Mouse (Mus musculus) liver, adult 2 months (tissue): Measurements from ENCODE around the gene Crim1. TPM values are rescaled to one million over a fixed set of nuclear protein-coding genes. Genes with fewer than 3 reads are reported as not detected.
"Not testable (repeated sequence)": the region's sequence is repeated elsewhere in the genome, so short reads cannot be mapped to it uniquely, and the experiment has no call there.

Source experiments
- DNase-seq: peaks from one replicate; pipeline ENCODE4 v3.0.0-alpha.2; 2011; ENCODE audit warnings: low read depth, low spot score; ENCODE audit errors: extremely low read depth
- H3K27ac ChIP-seq: fragments of 200-500 bp; replicated peaks from 2 replicates; pipeline ENCODE4 v1.5.1; 2012; ENCODE audit warnings: low read depth, mild to moderate bottlenecking, control low read depth, inconsistent platforms, low read length; ENCODE audit not compliant: insufficient read depth
- H3K27me3 ChIP-seq: fragments of 200-500 bp; 2 replicates; pipeline ENCODE4 v1.6.1; 2012; ENCODE audit warnings: mild to moderate bottlenecking, moderate library complexity, low read length, inconsistent platforms; ENCODE audit not compliant: control insufficient read depth, insufficient read depth
- H3K36me3 ChIP-seq: fragments of 200-500 bp; 2 replicates; pipeline ENCODE4 v1.6.1; 2012; ENCODE audit warnings: low read length, inconsistent platforms; ENCODE audit not compliant: control insufficient read depth, insufficient read depth
- H3K4me1 ChIP-seq: fragments of 200-500 bp; 2 replicates; pipeline ENCODE4 v1.6.1; 2011; ENCODE audit warnings: low read length; ENCODE audit not compliant: control insufficient read depth, insufficient read depth
- H3K4me3 ChIP-seq: fragments of 200-500 bp; 2 replicates; pipeline ENCODE4 v1.5.1; 2011; ENCODE audit warnings: low read depth, mild to moderate bottlenecking, control low read depth, low read length, moderate library complexity; ENCODE audit not compliant: insufficient read depth
- H3K79me2 ChIP-seq: fragments of 200-500 bp; 2 replicates; pipeline ENCODE4 v1.6.1; 2012; ENCODE audit warnings: inconsistent platforms, mild to moderate bottlenecking, low read length, moderate library complexity; ENCODE audit not compliant: control insufficient read depth, insufficient read depth
- H3K9ac ChIP-seq: fragments of 200-500 bp; 2 replicates; pipeline ENCODE4 v1.6.1; 2012; ENCODE audit warnings: low read depth, mild to moderate bottlenecking, control low read depth, inconsistent platforms, low read length
- CTCF ChIP-seq: fragments of 200-500 bp; IDR thresholded peaks from 2 replicates; pipeline ENCODE4 v1.5.1; 2011; ENCODE audit warnings: low read depth, low read length, control low read depth
- POLR2A ChIP-seq: fragments of 200-500 bp; IDR thresholded peaks from 2 replicates; pipeline ENCODE4 v1.6.1; 2011; ENCODE audit warnings: low read length, control low read depth; ENCODE audit not compliant: insufficient read depth; ENCODE audit errors: extremely low read depth
- WGBS: fragments of 180-500 bp; shearing (Covaris S2); methylation state at CpG from one replicate; pipeline ENCODE4 v1.1.7; 2018; 5-methylcytosine and 5-hydroxymethylcytosine counted together
- polyA plus RNA-seq: library from polyadenylated mRNA; depleted of rRNA; stranded (reverse); fragments of >200 nt; gene quantifications from 2 replicates; pipeline ENCODE4 v1.2.3, GENCODE M21; 2012
- total RNA-seq: library from RNA; depleted of rRNA; stranded (reverse); fragments of >200 nt; gene quantifications from 2 replicates; pipeline ENCODE4 v1.2.3, GENCODE M21; 2014

Gene Crim1
- total and polyA plus RNA-seq, 2 experiments = 5.6 to 9.0 TPM

GRCm38 (mm10) chr17:78245444-78245843 lies 45.4 kb downstream of the Crim1 start:
- Histone ChIP-seq H3K27me3 (no peaks in the 10 kb centered on the region), H3K4me1 (peaks cover 6% of the 10 kb centered on the region; the same call in 1 of the 2 replicates), H3K79me2 (no peaks in the 10 kb centered on the region; the same call in 1 of the 2 replicates), H3K9ac (no peak overlapping the region), H3K4me3 (no peak overlapping the region), H3K36me3 (no peaks in the 10 kb centered on the region), H3K27ac (peak overlapping the region; percentile 44; the same call in 1 of the 2 replicates)
- 62% methylated on average over 4 of the region's 4 CpGs for WGBS
- no peak for TF ChIP-seq POLR2A
- no peak for TF ChIP-seq CTCF
- no peak for DNase-seq

- no peak for TF ChIP-seq CTCF
- no peak for TF ChIP-seq POLR2A
- no peak overlapping the region for H3K9ac ChIP-seq
- peak; percentile 34 for DNase-seq
- 66% methylated on average over 11 of the region's 11 CpGs for WGBS
- H3K79me2 ChIP-seq = no peaks in the 10 kb centered on the region; the same call in 1 of the 2 replicates
- no peak overlapping the region for H3K4me3 ChIP-seq
- H3K36me3 ChIP-seq = no peaks in the 10 kb centered on the region
- H3K27me3 ChIP-seq = no peaks in the 10 kb centered on the region
- H3K4me1 ChIP-seq = peaks cover 5% of the 10 kb centered on the region; the same call in 1 of the 2 replicates
- H3K27ac ChIP-seq = peak overlapping the region; percentile 60
Measured at GRCm38 (mm10) chr17:78246634-78247383, 46.8 kb downstream of the Crim1 start.

GRCm38 (mm10) chr17:78248197-78248596 lies 48.1 kb downstream of the Crim1 start:
- Histone ChIP-seq H3K79me2 (peaks cover 1% of the 10 kb centered on the region; the same call in 1 of the 2 replicates), H3K9ac (no peak overlapping the region), H3K27ac (no peak overlapping the region; the same call in 1 of the 2 replicates), H3K36me3 (no peaks in the 10 kb centered on the region), H3K27me3 (no peaks in the 10 kb centered on the region), H3K4me3 (no peak overlapping the region), H3K4me1 (peaks cover 5% of the 10 kb centered on the region; the same call in 1 of the 2 replicates)
- no peak for DNase-seq
- TF ChIP-seq POLR2A = no peak
- no peak for TF ChIP-seq CTCF
- 74% methylated on average over 5 of the region's 5 CpGs for WGBS

GRCm38 (mm10) chr17:78248943-78249342 lies 48.9 kb downstream of the Crim1 start:
- Histone ChIP-seq H3K79me2 (peaks cover 3% of the 10 kb centered on the region; the same call in 1 of the 2 replicates), H3K4me1 (peaks cover 5% of the 10 kb centered on the region; the same call in 1 of the 2 replicates), H3K27ac (peak overlapping the region; percentile 29; the same call in 1 of the 2 replicates), H3K27me3 (no peaks in the 10 kb centered on the region), H3K4me3 (no peak overlapping the region), H3K9ac (no peak overlapping the region), H3K36me3 (no peaks in the 10 kb centered on the region)
- DNase-seq = no peak
- no peak for TF ChIP-seq POLR2A
- no peak for TF ChIP-seq CTCF
- WGBS = 45% methylated on average over 3 of the region's 3 CpGs

GRCm38 (mm10) chr17:78250149-78250938 lies 50.3 kb downstream of the Crim1 start:
- peaks cover 3% of the 10 kb centered on the region; the same call in 1 of the 2 replicates for H3K79me2 ChIP-seq
- peak overlapping the region; percentile 71 for H3K27ac ChIP-seq
- H3K9ac ChIP-seq = no peak overlapping the region
- no peaks in the 10 kb centered on the region for H3K27me3 ChIP-seq
- TF ChIP-seq POLR2A = no peak
- TF ChIP-seq CTCF = no peak
- H3K36me3 ChIP-seq = no peaks in the 10 kb centered on the region
- peak; percentile 27 for DNase-seq
- no peak overlapping the region for H3K4me3 ChIP-seq
- peaks cover 2% of the 10 kb centered on the region; the same call in 1 of the 2 replicates for H3K4me1 ChIP-seq
- 71% methylated on average over 14 of the region's 14 CpGs for WGBS

- not testable (repeated sequence) for H3K9ac ChIP-seq, H3K4me1 ChIP-seq, H3K27me3 ChIP-seq, H3K27ac ChIP-seq, DNase-seq, H3K4me3 ChIP-seq, H3K79me2 ChIP-seq, H3K36me3 ChIP-seq
- WGBS = 96% methylated on average over 2 of the region's 2 CpGs
Measured at GRCm38 (mm10) chr17:78253587-78253986, 53.5 kb downstream of the Crim1 start.
